ENCODE assay signal across 8 mouse cellular contexts in genomic region chr2:151980355-151980693, GRCm38 (mm10). TPM values are rescaled to one million over a fixed set of nuclear protein-coding genes. Genes with fewer than 3 reads are reported as not detected.
A peak's percentile ranks its signal among the peaks of the same experiment; 100 is the strongest.
DNase-seq lines count a peak whose midpoint lies in the region; ATAC-seq and TF ChIP-seq lines count a peak whose summit lies in the region.

No protein-coding gene starts in this region.

- peaks cover 21% of the 10 kb centered on the region; the same call in 1 of the 2 replicates for H3K4me1 ChIP-seq in kidney, postnatal 0 days (replicated peaks; ENCODE audit: insufficient read depth, low read length)
- peaks cover 47% of the 10 kb centered on the region for H3K4me1 ChIP-seq in embryonic facial prominence, embryonic 10.5 days
- peaks cover 19% of the 10 kb centered on the region for H3K4me1 ChIP-seq in hindbrain, postnatal 0 days (ENCODE audit: insufficient read depth, low read length)
- peaks cover 35% of the 10 kb centered on the region for H3K4me1 ChIP-seq in neural tube, embryonic 12.5 days

- peak overlapping the region; percentile 83 for H3K9ac ChIP-seq in kidney, postnatal 0 days (ENCODE audit: low read depth, low read length)
- H3K9ac ChIP-seq in hindbrain, postnatal 0 days (replicated peaks; ENCODE audit: low read length): no peak overlapping the region
- H3K9ac ChIP-seq in neural tube, embryonic 12.5 days: peak overlapping the region; percentile 72

- DNase-seq in kidney, postnatal 0 days (ENCODE audit: low spot score): no peak
- no peak for DNase-seq in kidney, adult 8-10 months
- DNase-seq in embryonic facial prominence, embryonic 10.5 days (ENCODE audit: low spot score): peak; percentile 21
- no peak for DNase-seq in hindbrain, postnatal 0 days (ENCODE audit: low spot score)
- DNase-seq in embryo, embryonic 11 days: no peak
- DNase-seq in layer of hippocampus, adult 8-10 months (ENCODE audit: low spot score in 2 of 2): no peak

- no peaks in the 10 kb centered on the region for H3K36me3 ChIP-seq in kidney, postnatal 0 days (ENCODE audit: insufficient read depth, low read length)
- H3K36me3 ChIP-seq in embryonic facial prominence, embryonic 10.5 days (replicated peaks): peaks cover 13% of the 10 kb centered on the region; the same call in 1 of the 2 replicates
- H3K36me3 ChIP-seq in hindbrain, postnatal 0 days (ENCODE audit: insufficient read depth, low read length): no peaks in the 10 kb centered on the region
- no peaks in the 10 kb centered on the region for H3K36me3 ChIP-seq in neural tube, embryonic 12.5 days

- TF ChIP-seq CTCF in kidney, postnatal 0 days (IDR thresholded peaks at IDR 0.05; ENCODE audit: low read depth): no peak
- no peak for TF ChIP-seq CTCF in hindbrain, postnatal 0 days (IDR thresholded peaks at IDR 0.05; ENCODE audit: low read depth)

- H3K9me3 ChIP-seq in kidney, postnatal 0 days (replicated peaks; ENCODE audit: low read length): no peaks in the 10 kb centered on the region
- H3K9me3 ChIP-seq in embryonic facial prominence, embryonic 10.5 days: no peaks in the 10 kb centered on the region
- no peaks in the 10 kb centered on the region for H3K9me3 ChIP-seq in hindbrain, postnatal 0 days (ENCODE audit: low read length)
- no peaks in the 10 kb centered on the region for H3K9me3 ChIP-seq in neural tube, embryonic 12.5 days

- no peaks in the 10 kb centered on the region for H3K27me3 ChIP-seq in kidney, postnatal 0 days (ENCODE audit: insufficient read depth, low read length)
- H3K27me3 ChIP-seq in embryonic facial prominence, embryonic 10.5 days (replicated peaks; ENCODE audit: low read depth, poor library complexity, severe bottlenecking): peaks cover 5% of the 10 kb centered on the region; the same call in 1 of the 2 replicates
- H3K27me3 ChIP-seq in hindbrain, postnatal 0 days (ENCODE audit: insufficient read depth, low read length): no peaks in the 10 kb centered on the region
- no peaks in the 10 kb centered on the region for H3K27me3 ChIP-seq in neural tube, embryonic 12.5 days (replicated peaks)

- peak overlapping the region; percentile 94 for H3K4me2 ChIP-seq in kidney, postnatal 0 days (ENCODE audit: low read length)
- peak overlapping the region; percentile 97 for H3K4me2 ChIP-seq in hindbrain, postnatal 0 days (ENCODE audit: low read depth, low read length)
- H3K4me2 ChIP-seq in neural tube, embryonic 12.5 days (replicated peaks): peak overlapping the region; percentile 85

- ATAC-seq in kidney, postnatal 0 days (replicated peaks; ENCODE audit: low FRiP score, low read depth): peak; percentile 9
- ATAC-seq in hindbrain, postnatal 0 days: no peak; the same call in 1 of the 2 replicates
- peak; percentile 18; the same call in 1 of the 2 replicates for ATAC-seq in neural tube, embryonic 12.5 days (ENCODE audit: low FRiP score, low read depth)
- no peak for ATAC-seq in cerebellum, adult (ENCODE audit: insufficient number of reproducible peaks, low FRiP score, low TSS enrichment)

- H3K4me3 ChIP-seq in kidney, postnatal 0 days (replicated peaks; ENCODE audit: low read depth, low read length): peak overlapping the region; percentile 79
- H3K4me3 ChIP-seq in embryonic facial prominence, embryonic 10.5 days: peak overlapping the region; percentile 65
- H3K4me3 ChIP-seq in hindbrain, postnatal 0 days (ENCODE audit: low read length): peak overlapping the region; percentile 84
- H3K4me3 ChIP-seq in neural tube, embryonic 12.5 days: peak overlapping the region; percentile 76

- peak overlapping the region; percentile 77; the same call in 1 of the 2 replicates for H3K27ac ChIP-seq in kidney, postnatal 0 days
- H3K27ac ChIP-seq in embryonic facial prominence, embryonic 10.5 days (replicated peaks): peak overlapping the region; percentile 84
- peak overlapping the region; percentile 64; the same call in 1 of the 2 replicates for H3K27ac ChIP-seq in hindbrain, postnatal 0 days
- H3K27ac ChIP-seq in neural tube, embryonic 12.5 days: no peak overlapping the region

- WGBS in kidney, postnatal 0 days: 37% methylated on average over 3 of the region's 3 CpGs
- WGBS in embryonic facial prominence, embryonic 10.5 days: 35% methylated on average over 3 of the region's 3 CpGs
- WGBS in hindbrain, postnatal 0 days: 26% methylated on average over 3 of the region's 3 CpGs
- WGBS in neural tube, embryonic 12.5 days: 39% methylated on average over 3 of the region's 3 CpGs

RNA-seq across cellular contexts. Expression of gene Fam110a, which starts 0.3 kb away (rescaled TPM):
- polyA plus RNA-seq in kidney, postnatal 0 days (2015; fragmentation: Nextera tagmentation; extraction: Ambion mirVana): 29.0 and 31.1 TPM in 2 replicates
- polyA plus RNA-seq in embryonic facial prominence, embryonic 10.5 days (2016; fragmentation: Nextera tagmentation; extraction: Ambion mirVana): 48.4 and 55.0 TPM in 2 replicates
- 25.4 and 27.3 TPM in 2 replicates for total RNA-seq in hindbrain, postnatal 0 days (2014; rRNA removed)
- polyA plus RNA-seq in hindbrain, postnatal 0 days (2015; fragmentation: Nextera tagmentation; extraction: Ambion mirVana): 35.8 and 36.5 TPM in 2 replicates
- polyA plus RNA-seq in neural tube, embryonic 12.5 days (2016; fragmentation: Nextera tagmentation; extraction: Ambion mirVana): 91.5 and 94.3 TPM in 2 replicates
- total RNA-seq in layer of hippocampus, adult 8-10 months (2022): 1 to 10 TPM; 5.9 to 8.0 (median 7.2) TPM

RNA-seq across cellular contexts. Expression of gene Slc52a3, which starts 16.0 kb away (rescaled TPM):
- 24.5 and 27.1 TPM in 2 replicates for polyA plus RNA-seq in kidney, postnatal 0 days (2015; fragmentation: Nextera tagmentation; extraction: Ambion mirVana)
- 0.63 and 0.80 TPM in 2 replicates for polyA plus RNA-seq in embryonic facial prominence, embryonic 10.5 days (2016; fragmentation: Nextera tagmentation; extraction: Ambion mirVana)
- total RNA-seq in hindbrain, postnatal 0 days (2014; rRNA removed): 2.7 and 3.1 TPM in 2 replicates
- polyA plus RNA-seq in hindbrain, postnatal 0 days (2015; fragmentation: Nextera tagmentation; extraction: Ambion mirVana): 2.6 and 2.7 TPM in 2 replicates
- polyA plus RNA-seq in neural tube, embryonic 12.5 days (2016; fragmentation: Nextera tagmentation; extraction: Ambion mirVana): 1.1 and 1.3 TPM in 2 replicates
- 1 to 10 TPM; 2.1 to 3.9 (median 2.1) TPM for total RNA-seq in layer of hippocampus, adult 8-10 months (2022)

Comparison
In these comparisons a context has a peak if more than half of its experiments do, and no peak if none do; other contexts are left out.
1. ATAC-seq: peak in kidney, postnatal 0 days (single experiment) and neural tube, embryonic 12.5 days (single experiment); none in hindbrain, postnatal 0 days (single experiment) and cerebellum, adult (single experiment).
2. Peak in every context shown above with its lines, with median percentiles within 50 percentile points of each other: H3K4me2 ChIP-seq and H3K4me3 ChIP-seq.